Mouse (Mus musculus): ENCODE measurements around the gene Arhgef7. TPM values are rescaled to one million over a fixed set of nuclear protein-coding genes. Genes with fewer than 3 reads are reported as not detected.

Arhgef7 gene
- polyA plus RNA-seq, 1 experiment, result 27.4 TPM

- no peak for TF ChIP-seq CTCF (IDR thresholded peaks at IDR 0.05; ENCODE audit: extremely low read depth, insufficient read length, insufficient replicate concordance, low read depth, low read length)
- no peak for TF ChIP-seq POLR2A (IDR thresholded peaks at IDR 0.05; ENCODE audit: low read depth, low read length)
- WGBS, result 73% methylated on average over 6 of the region's 6 CpGs
- H3K27me3 ChIP-seq (ENCODE audit: control insufficient read depth, insufficient read depth, low read length), result no peaks in the 10 kb centered on the region
- H3K4me3 ChIP-seq (ENCODE audit: low read depth, low read length), result no peak overlapping the region
- H3K36me3 ChIP-seq (ENCODE audit: control insufficient read depth, insufficient read depth, low read length), result no peaks in the 10 kb centered on the region
- no peak overlapping the region for H3K27ac ChIP-seq (ENCODE audit: insufficient read depth, low read depth, low read length)
- peaks cover 5% of the 10 kb centered on the region; the same call in 1 of the 2 replicates for H3K4me1 ChIP-seq (ENCODE audit: control insufficient read depth, insufficient read depth, insufficient read length, low read length)
These were observed 9.6 kb downstream of the Arhgef7 start for GRCm38 (mm10) chr8:11737096-11737495.

GRCm38 (mm10) chr8:11739082-11739481 lies 11.6 kb downstream of the Arhgef7 start:
- H3K27ac ChIP-seq (ENCODE audit: insufficient read depth, low read depth, low read length), result no peak overlapping the region
- TF ChIP-seq CTCF (IDR thresholded peaks at IDR 0.05; ENCODE audit: extremely low read depth, insufficient read length, insufficient replicate concordance, low read depth, low read length) (no peak), POLR2A (IDR thresholded peaks at IDR 0.05; ENCODE audit: low read depth, low read length) (no peak)
- WGBS, result 75% methylated on average over 5 of the region's 5 CpGs

DNA sequence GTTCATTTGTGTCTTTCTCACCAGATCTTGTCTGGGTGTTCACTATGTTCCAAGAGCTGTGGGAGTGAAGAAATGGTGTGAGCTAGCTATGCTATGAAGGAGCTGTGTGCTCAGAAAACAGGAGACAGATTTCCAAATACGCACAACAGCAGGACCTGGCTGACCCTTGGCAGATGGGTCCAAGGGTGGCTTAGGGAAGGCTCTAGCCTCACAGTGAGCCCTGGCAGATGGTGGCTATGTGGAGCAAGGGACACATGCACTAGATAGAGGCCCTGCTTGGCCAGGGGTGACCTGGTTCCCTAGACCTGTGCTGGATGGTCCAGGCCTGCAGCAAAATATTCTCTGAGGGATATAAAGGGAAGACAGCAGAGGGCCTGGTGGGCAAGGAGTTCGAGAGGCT lies 13.3 kb downstream of the Arhgef7 start:
- Histone ChIP-seq H3K4me3 (ENCODE audit: low read depth, low read length) (no peak overlapping the region), H3K36me3 (ENCODE audit: control insufficient read depth, insufficient read depth, low read length) (no peaks in the 10 kb centered on the region), H3K4me1 (ENCODE audit: control insufficient read depth, insufficient read depth, insufficient read length, low read length) (peaks cover under 1% of the 10 kb centered on the region; the same call in 1 of the 2 replicates), H3K27ac (ENCODE audit: insufficient read depth, low read depth, low read length) (no peak overlapping the region), H3K27me3 (ENCODE audit: control insufficient read depth, insufficient read depth, low read length) (no peaks in the 10 kb centered on the region)
- TF ChIP-seq POLR2A (IDR thresholded peaks at IDR 0.05; ENCODE audit: low read depth, low read length), result no peak
- no peak for TF ChIP-seq CTCF (IDR thresholded peaks at IDR 0.05; ENCODE audit: extremely low read depth, insufficient read length, insufficient replicate concordance, low read depth, low read length)
- WGBS, result 64% methylated on average over 2 of the region's 2 CpGs

More at GRCm38 (mm10) chr8:11739082-11739481, 11.6 kb downstream of the Arhgef7 start:
- Histone ChIP-seq H3K4me1 (ENCODE audit: control insufficient read depth, insufficient read depth, insufficient read length, low read length) (peaks cover 5% of the 10 kb centered on the region; the same call in 1 of the 2 replicates), H3K36me3 (ENCODE audit: control insufficient read depth, insufficient read depth, low read length) (no peaks in the 10 kb centered on the region), H3K4me3 (ENCODE audit: low read depth, low read length) (no peak overlapping the region), H3K27me3 (ENCODE audit: control insufficient read depth, insufficient read depth, low read length) (no peaks in the 10 kb centered on the region)

DNA sequence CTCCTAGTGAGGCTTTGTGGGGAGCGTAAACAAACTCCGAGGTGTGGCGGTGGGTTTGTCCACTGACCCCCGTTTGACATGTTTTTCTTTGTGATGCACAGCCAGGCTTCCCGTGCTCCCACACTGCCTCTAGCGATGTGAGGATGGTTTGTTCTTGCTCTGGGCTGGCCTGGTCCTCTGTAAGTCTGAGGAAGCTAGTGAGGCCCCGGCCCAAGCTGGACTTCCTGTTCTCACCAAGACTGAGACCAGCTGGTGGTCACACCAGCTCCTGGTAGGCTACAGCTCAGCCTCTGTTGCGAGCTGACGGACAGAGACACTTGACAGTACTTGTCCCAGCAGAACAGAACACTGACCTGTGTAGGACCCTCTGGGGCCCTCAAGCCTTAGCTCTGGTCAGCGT lies 16.1 kb downstream of the Arhgef7 start:
- 61% methylated on average over 10 of the region's 10 CpGs for WGBS
- H3K27ac ChIP-seq (ENCODE audit: insufficient read depth, low read depth, low read length), result no peak overlapping the region
- H3K27me3 ChIP-seq (ENCODE audit: control insufficient read depth, insufficient read depth, low read length), result no peaks in the 10 kb centered on the region
- no peaks in the 10 kb centered on the region for H3K36me3 ChIP-seq (ENCODE audit: control insufficient read depth, insufficient read depth, low read length)
- TF ChIP-seq POLR2A (IDR thresholded peaks at IDR 0.05; ENCODE audit: low read depth, low read length) (no peak), CTCF (IDR thresholded peaks at IDR 0.05; ENCODE audit: extremely low read depth, insufficient read length, insufficient replicate concordance, low read depth, low read length) (no peak)
- H3K4me3 ChIP-seq (ENCODE audit: low read depth, low read length), result no peak overlapping the region
- no peaks in the 10 kb centered on the region; the same call in 1 of the 2 replicates for H3K4me1 ChIP-seq (ENCODE audit: control insufficient read depth, insufficient read depth, insufficient read length, low read length)

DNA sequence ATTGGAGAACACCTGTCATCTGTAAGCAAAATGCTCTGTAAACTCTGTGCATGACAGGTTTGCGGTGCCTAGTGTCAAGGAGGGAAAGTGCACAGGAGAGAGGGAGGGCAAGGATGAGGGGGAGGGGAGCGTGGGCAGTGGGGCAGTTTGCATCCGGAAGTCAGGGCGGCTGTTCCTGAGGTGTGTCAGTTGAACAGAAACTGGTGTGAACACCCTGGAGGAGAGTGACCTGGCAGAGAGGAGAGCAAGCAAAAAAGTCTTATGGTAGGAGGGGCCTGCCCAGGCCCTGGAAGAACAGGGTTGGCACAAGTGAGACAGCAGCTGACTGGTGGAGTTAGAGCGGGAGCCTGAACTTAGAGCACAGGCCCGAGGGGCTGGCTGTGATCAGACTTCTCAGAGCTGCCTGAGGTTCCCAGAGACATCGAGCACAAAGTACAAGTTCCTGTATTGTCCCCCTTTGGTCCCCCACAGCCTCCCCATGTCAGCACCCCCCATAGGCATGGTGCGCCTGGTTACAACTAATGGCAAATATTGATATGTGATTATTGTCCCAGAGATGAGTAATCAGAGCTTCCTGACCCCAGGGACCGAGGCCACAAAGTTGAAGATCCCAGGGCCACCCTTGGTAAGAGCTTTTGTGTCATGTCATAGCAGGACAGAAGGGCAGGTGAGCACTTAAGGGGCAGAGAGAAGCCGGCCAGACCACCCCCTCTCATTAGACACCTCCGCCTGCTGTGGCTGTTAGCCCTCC lies 19.5 kb downstream of the Arhgef7 start:
- Histone ChIP-seq H3K36me3 (ENCODE audit: control insufficient read depth, insufficient read depth, low read length) (no peaks in the 10 kb centered on the region), H3K4me1 (ENCODE audit: control insufficient read depth, insufficient read depth, insufficient read length, low read length) (no peaks in the 10 kb centered on the region; the same call in 1 of the 2 replicates), H3K27ac (ENCODE audit: insufficient read depth, low read depth, low read length) (no peak overlapping the region), H3K4me3 (ENCODE audit: low read depth, low read length) (no peak overlapping the region), H3K27me3 (ENCODE audit: control insufficient read depth, insufficient read depth, low read length) (no peaks in the 10 kb centered on the region)
- TF ChIP-seq POLR2A (IDR thresholded peaks at IDR 0.05; ENCODE audit: low read depth, low read length), result no peak
- no peak for TF ChIP-seq CTCF (IDR thresholded peaks at IDR 0.05; ENCODE audit: extremely low read depth, insufficient read length, insufficient replicate concordance, low read depth, low read length)
- WGBS, result 44% methylated on average over 11 of the region's 11 CpGs

DNA sequence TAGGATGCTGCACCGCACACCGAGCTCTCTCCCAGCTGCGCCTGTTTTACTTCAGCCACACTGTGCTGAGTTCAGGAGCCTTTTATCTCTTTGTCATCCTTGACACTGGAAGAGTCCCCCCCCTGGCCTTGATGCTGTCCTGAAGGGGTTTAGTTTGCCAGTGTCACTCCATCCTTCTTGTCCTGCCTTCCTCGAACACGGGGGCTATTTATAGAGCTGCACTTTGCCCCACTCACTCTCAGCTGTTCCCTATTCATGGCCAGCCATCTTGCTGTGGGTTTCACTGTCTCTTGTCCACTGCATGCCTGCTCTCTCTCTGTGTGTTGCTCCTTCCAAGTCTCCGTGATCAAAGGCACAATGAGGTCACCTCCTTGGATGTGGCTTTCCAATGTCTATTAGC lies 22.0 kb downstream of the Arhgef7 start:
- WGBS, result 50% methylated on average over 6 of the region's 6 CpGs
- H3K4me1 ChIP-seq (ENCODE audit: control insufficient read depth, insufficient read depth, insufficient read length, low read length), result no peaks in the 10 kb centered on the region; the same call in 1 of the 2 replicates
- no peak overlapping the region for H3K4me3 ChIP-seq (ENCODE audit: low read depth, low read length)
- no peak overlapping the region for H3K27ac ChIP-seq (ENCODE audit: insufficient read depth, low read depth, low read length)
- H3K36me3 ChIP-seq (ENCODE audit: control insufficient read depth, insufficient read depth, low read length), result no peaks in the 10 kb centered on the region
- H3K27me3 ChIP-seq (ENCODE audit: control insufficient read depth, insufficient read depth, low read length), result no peaks in the 10 kb centered on the region
- no peak for TF ChIP-seq POLR2A (IDR thresholded peaks at IDR 0.05; ENCODE audit: low read depth, low read length)
- TF ChIP-seq CTCF (IDR thresholded peaks at IDR 0.05; ENCODE audit: extremely low read depth, insufficient read length, insufficient replicate concordance, low read depth, low read length), result no peak

DNA sequence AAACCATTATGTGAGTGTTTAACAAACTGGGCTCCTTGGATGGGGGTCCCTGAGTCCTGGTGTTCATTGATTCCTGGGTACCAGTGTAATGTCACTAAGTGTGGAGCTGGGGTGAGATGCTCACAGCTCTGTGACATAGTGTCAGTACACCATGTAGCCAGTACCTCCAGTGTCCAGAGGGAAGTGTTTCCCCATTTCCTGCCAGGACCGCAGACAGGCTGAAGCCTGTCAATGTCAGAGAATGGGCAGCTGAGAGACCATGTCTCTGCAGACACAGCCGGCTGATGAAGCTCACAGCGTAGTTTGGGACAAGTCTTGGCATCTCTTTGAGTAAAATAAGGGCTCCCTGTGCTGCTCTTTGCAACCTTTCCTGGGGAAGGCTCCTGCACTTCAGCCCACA lies 24.8 kb downstream of the Arhgef7 start:
- Histone ChIP-seq H3K4me1 (ENCODE audit: control insufficient read depth, insufficient read depth, insufficient read length, low read length) (no peaks in the 10 kb centered on the region; the same call in 1 of the 2 replicates), H3K36me3 (ENCODE audit: control insufficient read depth, insufficient read depth, low read length) (no peaks in the 10 kb centered on the region), H3K27ac (ENCODE audit: insufficient read depth, low read depth, low read length) (no peak overlapping the region), H3K4me3 (ENCODE audit: low read depth, low read length) (no peak overlapping the region), H3K27me3 (ENCODE audit: control insufficient read depth, insufficient read depth, low read length) (no peaks in the 10 kb centered on the region)
- 72% methylated on average over 3 of the region's 3 CpGs for WGBS
- no peak for TF ChIP-seq POLR2A (IDR thresholded peaks at IDR 0.05; ENCODE audit: low read depth, low read length)
- TF ChIP-seq CTCF (IDR thresholded peaks at IDR 0.05; ENCODE audit: extremely low read depth, insufficient read length, insufficient replicate concordance, low read depth, low read length), result no peak

All from small intestine, adult 2 months (tissue).